Mouse (Mus musculus): ENCODE data around the gene Majin. TPM values are rescaled to one million over a fixed set of nuclear protein-coding genes. Genes with fewer than 3 reads are reported as not detected.

Gene Majin
- 0.17 and 1.7 TPM in 2 replicates for polyA plus RNA-seq (2012; rRNA removed)

GRCm38 (mm10) chr19:6184131-6184530, at the start of gene Majin:
Gene Majin (plus strand): TSS chr19:6184388.
- H3K27ac ChIP-seq (ENCODE audit: insufficient read depth, low read depth, low read length) = no peak within 1 kb of the TSS
- no peaks in the 10 kb centered on the region for H3K27me3 ChIP-seq (ENCODE audit: control insufficient read depth, insufficient read depth, low read length)
- WGBS = 90% methylated on average over 23 of the region's 23 CpGs
- no peak within 1 kb of the TSS for H3K4me3 ChIP-seq (ENCODE audit: low read depth, low read length)
- TF ChIP-seq CTCF (IDR thresholded peaks at IDR 0.05; ENCODE audit: extremely low read depth, insufficient read length, insufficient replicate concordance, low read depth, low read length) (no peak), POLR2A (IDR thresholded peaks at IDR 0.05; ENCODE audit: low read depth, low read length) (no peak)
- H3K4me1 ChIP-seq (ENCODE audit: control insufficient read depth, insufficient read depth, insufficient read length, low read length) = peaks cover 3% of the 10 kb centered on the region
- no peaks in the 10 kb centered on the region for H3K36me3 ChIP-seq (ENCODE audit: control insufficient read depth, insufficient read depth, low read length)

- Histone ChIP-seq H3K4me3 (ENCODE audit: low read depth, low read length) (no peak overlapping the region), H3K4me1 (ENCODE audit: control insufficient read depth, insufficient read depth, insufficient read length, low read length) (no peaks in the 10 kb centered on the region), H3K27ac (ENCODE audit: insufficient read depth, low read depth, low read length) (no peak overlapping the region), H3K27me3 (ENCODE audit: control insufficient read depth, insufficient read depth, low read length) (no peaks in the 10 kb centered on the region), H3K36me3 (ENCODE audit: control insufficient read depth, insufficient read depth, low read length) (peaks cover 3% of the 10 kb centered on the region; the same call in 1 of the 2 replicates)
- TF ChIP-seq POLR2A (IDR thresholded peaks at IDR 0.05; ENCODE audit: low read depth, low read length) = no peak
- TF ChIP-seq CTCF (IDR thresholded peaks at IDR 0.05; ENCODE audit: extremely low read depth, insufficient read length, insufficient replicate concordance, low read depth, low read length) = no peak
- 90% methylated on average over 3 of the region's 3 CpGs for whole genome bisulfite sequencing
These were observed 47.8 kb upstream of the Majin start for GRCm38 (mm10) chr19:6136397-6136796.

DNA sequence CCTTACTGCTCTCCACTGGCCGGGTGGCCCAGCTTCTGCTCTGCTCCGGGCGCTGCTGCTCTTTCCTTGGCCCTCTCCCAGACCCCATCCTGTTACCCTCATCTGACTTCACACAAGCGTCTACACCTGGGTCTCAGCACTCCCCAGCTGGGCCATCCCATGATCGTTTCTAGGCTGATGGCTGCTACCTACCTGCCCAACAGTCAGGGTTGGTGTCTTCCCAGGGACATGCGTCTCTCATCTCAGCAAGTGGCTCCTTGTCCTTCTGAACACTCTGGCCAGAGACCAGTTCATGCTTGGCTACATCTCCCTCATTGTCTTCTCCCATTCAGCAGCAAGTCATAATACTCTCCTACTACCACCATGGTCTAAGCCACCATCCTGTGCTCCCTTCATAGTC, 44.5 kb upstream of the Majin start:
- WGBS = 92% methylated on average over 6 of the region's 6 CpGs

DNA sequence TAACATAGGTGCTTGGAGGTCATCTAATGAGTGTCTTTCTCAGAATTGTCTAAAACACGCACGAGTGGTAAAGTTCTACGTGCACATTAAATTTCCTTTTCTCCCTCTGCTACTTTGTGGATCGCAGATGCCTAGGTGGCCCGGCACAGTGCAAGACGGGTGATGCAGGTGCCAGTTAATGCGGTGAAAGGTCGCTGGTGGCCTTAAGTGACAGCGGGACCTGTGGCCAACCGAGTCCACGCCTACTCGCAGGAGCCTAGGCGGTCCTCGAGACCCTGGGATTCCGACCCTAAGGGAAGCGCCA, 43.9 kb upstream of the Majin start:
- H3K36me3 ChIP-seq (ENCODE audit: control insufficient read depth, insufficient read depth, low read length) = peaks cover 3% of the 10 kb centered on the region; the same call in 1 of the 2 replicates
- no peaks in the 10 kb centered on the region for H3K27me3 ChIP-seq (ENCODE audit: control insufficient read depth, insufficient read depth, low read length)
- TF ChIP-seq CTCF (IDR thresholded peaks at IDR 0.05; ENCODE audit: extremely low read depth, insufficient read length, insufficient replicate concordance, low read depth, low read length) = no peak
- no peak for TF ChIP-seq POLR2A (IDR thresholded peaks at IDR 0.05; ENCODE audit: low read depth, low read length)

More for the DNA sequence above, 44.5 kb upstream of the Majin start:
- Histone ChIP-seq H3K27ac (ENCODE audit: insufficient read depth, low read depth, low read length) (no peak overlapping the region), H3K27me3 (ENCODE audit: control insufficient read depth, insufficient read depth, low read length) (no peaks in the 10 kb centered on the region), H3K4me3 (ENCODE audit: low read depth, low read length) (no peak overlapping the region), H3K36me3 (ENCODE audit: control insufficient read depth, insufficient read depth, low read length) (peaks cover 3% of the 10 kb centered on the region; the same call in 1 of the 2 replicates), H3K4me1 (ENCODE audit: control insufficient read depth, insufficient read depth, insufficient read length, low read length) (no peaks in the 10 kb centered on the region)
- no peak for TF ChIP-seq POLR2A (IDR thresholded peaks at IDR 0.05; ENCODE audit: low read depth, low read length)
- no peak for TF ChIP-seq CTCF (IDR thresholded peaks at IDR 0.05; ENCODE audit: extremely low read depth, insufficient read length, insufficient replicate concordance, low read depth, low read length)

DNA sequence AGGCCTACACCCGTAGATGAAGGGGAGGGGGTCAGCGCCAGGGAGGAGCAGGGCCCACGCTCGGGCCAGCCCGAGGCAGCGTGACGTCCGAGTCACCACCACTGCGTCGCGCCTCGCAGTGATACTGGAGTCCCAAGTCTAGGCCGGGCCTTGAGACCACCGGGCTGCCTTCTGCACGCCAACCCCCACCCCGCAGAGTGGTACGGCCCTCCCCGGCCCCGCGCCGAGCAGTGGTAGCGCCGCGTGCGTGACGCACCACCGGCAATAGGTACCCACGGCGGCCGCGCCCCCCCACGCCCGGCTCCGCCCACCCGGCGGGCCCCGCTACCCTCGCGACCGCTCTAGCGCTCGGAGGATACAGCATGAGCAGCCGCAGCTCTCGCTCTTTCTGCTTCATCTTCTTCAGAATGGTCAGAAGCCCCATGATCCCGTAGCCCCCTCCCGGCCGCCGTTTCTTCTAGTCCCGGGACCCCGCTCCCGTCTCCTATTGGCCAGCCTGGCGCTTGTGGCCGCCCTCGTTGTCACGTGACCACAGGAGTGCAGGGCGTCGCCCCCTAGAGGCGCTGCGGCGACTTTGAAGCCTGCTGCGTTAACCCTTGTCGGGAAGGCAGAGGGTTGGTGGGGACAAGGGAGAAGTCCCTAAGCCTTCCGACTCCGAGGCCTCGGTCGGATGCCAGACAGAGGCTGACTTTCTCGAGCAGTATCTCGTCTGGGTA, 43.4 kb upstream of the Majin start, which contains the start of gene Batf2:
Gene Batf2 (plus strand): TSS at position 306 of the 716 bp plus-strand sequence.
- H3K36me3 ChIP-seq (ENCODE audit: control insufficient read depth, insufficient read depth, low read length) = peaks cover 3% of the 10 kb centered on the region; the same call in 1 of the 2 replicates
- 1% methylated on average over 68 of the region's 68 CpGs for WGBS
- H3K27ac ChIP-seq (ENCODE audit: insufficient read depth, low read depth, low read length) = peak within 1 kb of the TSS; percentile 93
- H3K27me3 ChIP-seq (ENCODE audit: control insufficient read depth, insufficient read depth, low read length) = no peaks in the 10 kb centered on the region
- peak within 1 kb of the TSS; percentile 80 for H3K4me3 ChIP-seq (ENCODE audit: low read depth, low read length)
- H3K4me1 ChIP-seq (ENCODE audit: control insufficient read depth, insufficient read depth, insufficient read length, low read length) = no peaks in the 10 kb centered on the region
- no peak for TF ChIP-seq POLR2A (IDR thresholded peaks at IDR 0.05; ENCODE audit: low read depth, low read length)
- no peak; the same call in 1 of the 2 replicates for TF ChIP-seq CTCF (IDR thresholded peaks at IDR 0.05; ENCODE audit: extremely low read depth, insufficient read length, insufficient replicate concordance, low read depth, low read length)

More for the DNA sequence above, 43.9 kb upstream of the Majin start:
- peak overlapping the region; percentile 80 for H3K4me3 ChIP-seq (ENCODE audit: low read depth, low read length)
- H3K4me1 ChIP-seq (ENCODE audit: control insufficient read depth, insufficient read depth, insufficient read length, low read length) = no peaks in the 10 kb centered on the region
- under 1% methylated on average over 16 of the region's 16 CpGs for WGBS
- H3K27ac ChIP-seq (ENCODE audit: insufficient read depth, low read depth, low read length) = peak overlapping the region; percentile 93

- 1% methylated on average over 15 of the region's 15 CpGs for WGBS
- Histone ChIP-seq H3K4me1 (ENCODE audit: control insufficient read depth, insufficient read depth, insufficient read length, low read length) (no peaks in the 10 kb centered on the region), H3K27me3 (ENCODE audit: control insufficient read depth, insufficient read depth, low read length) (no peaks in the 10 kb centered on the region), H3K27ac (ENCODE audit: insufficient read depth, low read depth, low read length) (peak within 1 kb of the TSS; percentile 93), H3K36me3 (ENCODE audit: control insufficient read depth, insufficient read depth, low read length) (peaks cover 3% of the 10 kb centered on the region; the same call in 1 of the 2 replicates), H3K4me3 (ENCODE audit: low read depth, low read length) (peak within 1 kb of the TSS; percentile 80)
- TF ChIP-seq CTCF (IDR thresholded peaks at IDR 0.05; ENCODE audit: extremely low read depth, insufficient read length, insufficient replicate concordance, low read depth, low read length) (peak; percentile 65; the same call in 1 of the 2 replicates), POLR2A (IDR thresholded peaks at IDR 0.05; ENCODE audit: low read depth, low read length) (0 out of 2 replicates have a peak, but pooled peaks have one; percentile 12)
These were observed 42.8 kb upstream of the Majin start, which contains the start of gene Arl2 for GRCm38 (mm10) chr19:6141394-6141749. Gene Arl2 (minus strand): TSS chr19:6141548.

- WGBS = 58% methylated on average over 5 of the region's 5 CpGs
- no peak for TF ChIP-seq POLR2A (IDR thresholded peaks at IDR 0.05; ENCODE audit: low read depth, low read length)
- no peak for TF ChIP-seq CTCF (IDR thresholded peaks at IDR 0.05; ENCODE audit: extremely low read depth, insufficient read length, insufficient replicate concordance, low read depth, low read length)
These were observed 39.3 kb upstream of the Majin start for GRCm38 (mm10) chr19:6144842-6145241.

More at GRCm38 (mm10) chr19:6144842-6145241, 39.3 kb upstream of the Majin start:
- Histone ChIP-seq H3K27me3 (ENCODE audit: control insufficient read depth, insufficient read depth, low read length) (no peaks in the 10 kb centered on the region), H3K27ac (ENCODE audit: insufficient read depth, low read depth, low read length) (no peak overlapping the region), H3K4me3 (ENCODE audit: low read depth, low read length) (no peak overlapping the region), H3K4me1 (ENCODE audit: control insufficient read depth, insufficient read depth, insufficient read length, low read length) (no peaks in the 10 kb centered on the region), H3K36me3 (ENCODE audit: control insufficient read depth, insufficient read depth, low read length) (no peaks in the 10 kb centered on the region)
